Mouse (Mus musculus): ENCODE measurements around the gene Fam189a1.

Fam189a1 gene

GRCm38 (mm10) chr7:65104207-65105096 is 51.9 kb downstream of the Fam189a1 start:
- DNase-seq (ENCODE audit: low read depth): no peak

- DNase-seq (ENCODE audit: low read depth): no peak
Measured at GRCm38 (mm10) chr7:65101661-65102060, 54.7 kb downstream of the Fam189a1 start.

- no peak for DNase-seq (ENCODE audit: low read depth)
Measured at GRCm38 (mm10) chr7:65097708-65098107, 58.7 kb downstream of the Fam189a1 start.

- no peak for DNase-seq (ENCODE audit: low read depth)
Measured at GRCm38 (mm10) chr7:65095631-65096107, 60.7 kb downstream of the Fam189a1 start.

GRCm38 (mm10) chr7:65093314-65093713 is 63.1 kb downstream of the Fam189a1 start:
- no peak for DNase-seq (ENCODE audit: low read depth)

GRCm38 (mm10) chr7:65091486-65091885 is 64.9 kb downstream of the Fam189a1 start:
- DNase-seq (ENCODE audit: low read depth): no peak

GRCm38 (mm10) chr7:65085972-65086371 is 70.4 kb downstream of the Fam189a1 start:
- no peak for DNase-seq (ENCODE audit: low read depth)

GRCm38 (mm10) chr7:65082778-65083091 is 73.6 kb downstream of the Fam189a1 start:
- DNase-seq (ENCODE audit: low read depth): no peak

- no peak for DNase-seq (ENCODE audit: low read depth)
Measured at GRCm38 (mm10) chr7:65081979-65082777, 74.2 kb downstream of the Fam189a1 start.

- DNase-seq (ENCODE audit: low read depth): no peak
Measured at GRCm38 (mm10) chr7:65076134-65076533, 80.2 kb downstream of the Fam189a1 start.

GRCm38 (mm10) chr7:65074194-65074593 is 82.2 kb downstream of the Fam189a1 start:
- DNase-seq (ENCODE audit: low read depth): no peak

- DNase-seq (ENCODE audit: low read depth): no peak
Measured at GRCm38 (mm10) chr7:65073555-65073954, 82.8 kb downstream of the Fam189a1 start.

GRCm38 (mm10) chr7:65066211-65066610 is 90.2 kb downstream of the Fam189a1 start:
- DNase-seq (ENCODE audit: low read depth): no peak

- no peak for DNase-seq (ENCODE audit: low read depth)
Measured at GRCm38 (mm10) chr7:65065457-65065856, 90.9 kb downstream of the Fam189a1 start.

- DNase-seq (ENCODE audit: low read depth): no peak
Measured at GRCm38 (mm10) chr7:65064638-65065037, 91.7 kb downstream of the Fam189a1 start.

GRCm38 (mm10) chr7:65064096-65064495 is 92.3 kb downstream of the Fam189a1 start:
- no peak for DNase-seq (ENCODE audit: low read depth)

GRCm38 (mm10) chr7:65060163-65060799 is 96.1 kb downstream of the Fam189a1 start:
- DNase-seq (ENCODE audit: low read depth): no peak

- no peak for DNase-seq (ENCODE audit: low read depth)
Measured at GRCm38 (mm10) chr7:65056864-65057263, 99.5 kb downstream of the Fam189a1 start.

GRCm38 (mm10) chr7:65051986-65052385 is 104.4 kb downstream of the Fam189a1 start:
- no peak for DNase-seq (ENCODE audit: low read depth)

- no peak for DNase-seq (ENCODE audit: low read depth)
Measured at GRCm38 (mm10) chr7:65049236-65049954, 107.0 kb downstream of the Fam189a1 start.

GRCm38 (mm10) chr7:65047700-65048099 is 108.7 kb downstream of the Fam189a1 start:
- no peak for DNase-seq (ENCODE audit: low read depth)

GRCm38 (mm10) chr7:65046690-65047089 is 109.7 kb downstream of the Fam189a1 start:
- DNase-seq (ENCODE audit: low read depth): no peak
